Mouse (Mus musculus): ENCODE measurements at regions not wholly inside any gene's neighbourhood (a gene's known extent, or its start where the extent isn't known, plus 50 kb on each side); places are given as distances from the start of the nearest gene placed in this dataset.

GRCm38 (mm10) chr5:127129495-127129894, 112.1 kb upstream of the Tmem132c start:
- TF ChIP-seq CTCF (IDR thresholded peaks at IDR 0.05; ENCODE audit: borderline replicate concordance, insufficient read depth, low read length) (no peak), POLR2A (IDR thresholded peaks at IDR 0.05; ENCODE audit: low read depth, low read length) (no peak)
- Histone ChIP-seq H3K4me3 (ENCODE audit: insufficient read depth, low read length) (no peak overlapping the region), H3K4me1 (ENCODE audit: control insufficient read depth, insufficient read depth, low read length) (no peaks in the 10 kb centered on the region), H3K27ac (ENCODE audit: insufficient read depth, low read length) (no peak overlapping the region)

- H3K4me3 ChIP-seq (ENCODE audit: insufficient read depth, low read length) = no peak overlapping the region
- H3K27ac ChIP-seq (ENCODE audit: insufficient read depth, low read length) = no peak overlapping the region
- H3K4me1 ChIP-seq (ENCODE audit: control insufficient read depth, insufficient read depth, low read length) = no peaks in the 10 kb centered on the region
- TF ChIP-seq CTCF (IDR thresholded peaks at IDR 0.05; ENCODE audit: borderline replicate concordance, insufficient read depth, low read length) (no peak), POLR2A (IDR thresholded peaks at IDR 0.05; ENCODE audit: low read depth, low read length) (no peak)
Observed at GRCm38 (mm10) chr5:127134441-127134840, 107.2 kb upstream of the Tmem132c start.

GRCm38 (mm10) chr5:127140651-127141050, 101.0 kb upstream of the Tmem132c start:
- Histone ChIP-seq H3K4me3 (ENCODE audit: insufficient read depth, low read length) (no peak overlapping the region), H3K27ac (ENCODE audit: insufficient read depth, low read length) (no peak overlapping the region), H3K4me1 (ENCODE audit: control insufficient read depth, insufficient read depth, low read length) (no peaks in the 10 kb centered on the region)
- TF ChIP-seq CTCF (IDR thresholded peaks at IDR 0.05; ENCODE audit: borderline replicate concordance, insufficient read depth, low read length) (no peak), POLR2A (IDR thresholded peaks at IDR 0.05; ENCODE audit: low read depth, low read length) (no peak)

GRCm38 (mm10) chr5:127160292-127160691, 81.3 kb upstream of the Tmem132c start:
- TF ChIP-seq POLR2A (IDR thresholded peaks at IDR 0.05; ENCODE audit: low read depth, low read length) (no peak), CTCF (IDR thresholded peaks at IDR 0.05; ENCODE audit: borderline replicate concordance, insufficient read depth, low read length) (peak; percentile 32; the same call in 1 of the 2 replicates)

GRCm38 (mm10) chr5:127163376-127163775, 78.2 kb upstream of the Tmem132c start:
- no peaks in the 10 kb centered on the region for H3K4me1 ChIP-seq (ENCODE audit: control insufficient read depth, insufficient read depth, low read length)
- H3K27ac ChIP-seq (ENCODE audit: insufficient read depth, low read length) = no peak overlapping the region
- no peak for TF ChIP-seq POLR2A (IDR thresholded peaks at IDR 0.05; ENCODE audit: low read depth, low read length)
- TF ChIP-seq CTCF (IDR thresholded peaks at IDR 0.05; ENCODE audit: borderline replicate concordance, insufficient read depth, low read length) = no peak
- no peak overlapping the region for H3K4me3 ChIP-seq (ENCODE audit: insufficient read depth, low read length)

More at GRCm38 (mm10) chr5:127160292-127160691, 81.3 kb upstream of the Tmem132c start:
- no peak overlapping the region for H3K4me3 ChIP-seq (ENCODE audit: insufficient read depth, low read length)
- H3K27ac ChIP-seq (ENCODE audit: insufficient read depth, low read length) = no peak overlapping the region
- no peaks in the 10 kb centered on the region for H3K4me1 ChIP-seq (ENCODE audit: control insufficient read depth, insufficient read depth, low read length)

- H3K27ac ChIP-seq (ENCODE audit: insufficient read depth, low read length) = no peak overlapping the region
- no peaks in the 10 kb centered on the region for H3K4me1 ChIP-seq (ENCODE audit: control insufficient read depth, insufficient read depth, low read length)
- H3K4me3 ChIP-seq (ENCODE audit: insufficient read depth, low read length) = no peak overlapping the region
- TF ChIP-seq CTCF (IDR thresholded peaks at IDR 0.05; ENCODE audit: borderline replicate concordance, insufficient read depth, low read length) (no peak), POLR2A (IDR thresholded peaks at IDR 0.05; ENCODE audit: low read depth, low read length) (no peak)
Observed at GRCm38 (mm10) chr5:127189021-127189420, 52.6 kb upstream of the Tmem132c start.

All from embryonic fibroblast, embryonic 13.5 days (primary cell).